Mouse (Mus musculus) heart, adult 9 months (tissue): ENCODE data around the gene Ltbp2.
A peak's percentile ranks its signal among the peaks of the same experiment; 100 is the strongest.

Experiments
- DNase-seq, 2 experiments: peaks; one replicate each; pipeline ENCODE4 v3.0.0; 2022; ENCODE audit warnings: low spot score in 2 of 2

Gene Ltbp2

DNA sequence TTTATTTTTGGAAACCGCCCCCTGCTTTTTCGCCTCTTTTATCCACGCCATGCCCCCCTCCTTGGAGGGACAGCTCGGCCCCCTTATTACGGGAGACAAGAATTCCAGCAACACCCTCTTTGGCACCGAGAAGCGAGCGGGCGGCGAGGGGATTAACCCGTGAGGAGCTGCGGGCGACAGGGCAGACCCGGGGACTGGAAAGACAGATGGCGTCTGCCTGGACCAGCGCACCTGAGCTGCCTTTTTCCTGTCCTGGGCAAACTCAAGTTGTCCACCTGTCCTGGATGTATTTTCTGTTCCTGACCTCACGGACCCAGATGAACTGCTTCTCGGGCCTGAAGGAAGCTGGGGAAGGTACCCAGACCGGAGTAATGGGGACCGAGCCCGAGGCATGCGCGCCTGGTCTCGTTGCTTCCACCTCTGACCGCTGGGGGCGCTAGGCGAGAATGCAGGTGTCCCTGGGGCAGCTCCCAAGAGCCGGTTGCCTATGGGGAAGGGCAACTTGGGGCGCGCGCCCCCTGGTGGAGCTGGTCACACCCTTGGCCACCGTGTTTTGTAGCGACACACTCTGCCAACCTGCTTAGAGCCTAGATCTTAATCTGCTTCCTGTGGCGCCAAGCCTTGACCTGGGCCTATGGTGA, at the start of gene Ltbp2:
Gene Ltbp2 (minus strand): TSS at position 52 of the 641 bp plus-strand sequence.
- DNase-seq, result peak; percentile 34 to 53

DNA sequence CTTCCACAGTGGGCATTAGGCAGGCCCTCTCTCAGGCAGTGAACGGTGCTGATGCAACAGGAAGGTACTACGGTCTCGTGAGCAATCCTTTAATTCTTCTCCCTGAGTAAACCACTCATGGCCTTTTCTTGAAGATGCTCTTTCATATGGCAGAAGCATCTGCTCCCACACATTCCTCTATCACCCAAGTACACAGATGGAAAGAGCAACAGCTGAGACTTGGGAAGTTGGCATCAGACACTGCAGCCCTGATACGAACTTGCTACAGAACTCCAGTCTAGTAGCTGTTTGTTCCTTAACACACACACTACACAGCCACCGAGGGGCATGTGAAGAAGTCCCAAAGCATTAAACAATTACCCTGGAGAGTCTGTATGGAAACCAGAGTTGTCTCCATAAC, 48.0 kb upstream of the Ltbp2 start:
- DNase-seq, result no peak

DNA sequence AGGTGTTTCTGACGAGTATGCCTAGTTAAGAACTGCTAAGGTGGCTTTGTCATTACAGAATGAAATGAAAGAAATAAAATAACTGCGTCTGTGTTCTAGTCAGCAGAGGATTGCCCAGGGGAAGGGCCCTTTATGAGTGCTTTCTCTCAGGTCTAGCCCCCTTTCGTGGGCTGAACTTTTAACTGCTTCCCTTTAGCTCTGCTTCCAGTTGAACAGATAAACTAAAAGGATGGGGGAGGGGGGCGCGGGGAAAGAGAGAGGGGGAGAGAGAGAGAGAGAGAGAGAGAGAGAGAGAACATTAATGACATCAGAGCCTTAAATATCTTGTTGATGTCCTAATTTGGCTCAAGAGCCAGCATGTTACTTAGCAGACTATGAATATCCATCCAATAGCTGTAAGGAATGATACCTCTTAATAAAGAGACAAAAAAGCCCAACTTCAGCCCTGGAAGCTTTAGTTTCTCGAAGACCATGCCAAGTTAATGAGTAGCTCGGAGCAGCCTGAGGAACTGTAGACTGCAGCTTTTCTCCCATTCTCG, 45.6 kb upstream of the Ltbp2 start:
- DNase-seq, result no peak

DNA sequence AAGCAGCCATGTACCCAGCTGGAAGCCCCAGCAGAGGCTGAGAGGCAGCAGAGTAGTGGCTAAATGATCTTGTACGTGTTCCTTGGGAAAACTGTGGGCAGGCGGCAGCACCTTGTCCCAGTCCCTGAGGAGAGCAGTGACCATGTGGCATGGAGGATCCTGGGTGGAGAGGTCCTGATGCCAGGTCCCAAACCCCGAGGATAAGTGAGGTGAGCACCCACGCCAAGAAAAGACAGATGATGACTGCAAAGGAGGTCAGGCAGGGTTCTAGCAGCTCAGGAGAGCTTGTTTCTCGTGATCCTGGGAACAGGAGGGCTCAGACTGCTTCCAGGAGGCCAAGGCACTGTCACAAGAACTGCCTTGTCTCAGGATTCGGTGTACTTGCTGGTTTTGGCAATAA, 42.5 kb upstream of the Ltbp2 start:
- DNase-seq, result no peak

DNA sequence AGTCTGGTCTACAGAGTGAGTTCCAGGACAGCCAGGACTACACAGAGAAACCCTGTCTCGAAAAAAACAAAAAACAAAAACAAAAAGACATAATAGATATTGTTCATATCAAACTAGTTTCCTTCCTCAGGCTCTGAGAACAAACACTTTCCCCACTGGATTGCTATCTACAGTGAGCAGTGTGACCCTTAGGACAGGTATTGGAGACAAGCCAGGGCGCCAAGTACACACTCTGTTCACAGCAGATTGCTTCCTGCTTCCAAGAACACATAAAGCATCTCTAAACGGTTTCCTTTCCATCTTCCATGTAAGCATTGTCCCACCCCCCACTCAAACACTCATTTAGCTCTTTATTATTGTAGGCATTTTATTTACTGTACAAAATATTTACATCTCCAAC, 41.5 kb upstream of the Ltbp2 start:
- no peak for DNase-seq

DNA sequence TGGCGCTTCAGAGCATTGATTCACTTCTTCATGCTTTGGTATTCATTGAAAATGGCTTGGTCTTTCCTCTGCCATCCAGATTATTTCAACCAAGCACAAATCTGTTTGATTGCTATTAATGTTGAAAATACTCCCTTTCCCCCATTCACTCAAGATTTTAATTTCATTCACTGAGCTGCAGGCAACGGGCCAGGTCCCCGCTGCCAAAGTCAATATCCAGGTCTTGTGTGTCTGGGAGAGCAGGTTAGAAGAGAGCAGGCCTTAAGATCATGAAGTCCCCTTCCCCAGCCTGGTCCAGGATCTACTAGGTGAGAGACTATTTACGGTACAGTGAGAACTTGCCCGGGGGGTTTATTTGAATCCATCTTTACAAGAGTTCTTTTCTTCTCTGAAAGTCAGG, 38.6 kb upstream of the Ltbp2 start:
- no peak for DNase-seq

DNA sequence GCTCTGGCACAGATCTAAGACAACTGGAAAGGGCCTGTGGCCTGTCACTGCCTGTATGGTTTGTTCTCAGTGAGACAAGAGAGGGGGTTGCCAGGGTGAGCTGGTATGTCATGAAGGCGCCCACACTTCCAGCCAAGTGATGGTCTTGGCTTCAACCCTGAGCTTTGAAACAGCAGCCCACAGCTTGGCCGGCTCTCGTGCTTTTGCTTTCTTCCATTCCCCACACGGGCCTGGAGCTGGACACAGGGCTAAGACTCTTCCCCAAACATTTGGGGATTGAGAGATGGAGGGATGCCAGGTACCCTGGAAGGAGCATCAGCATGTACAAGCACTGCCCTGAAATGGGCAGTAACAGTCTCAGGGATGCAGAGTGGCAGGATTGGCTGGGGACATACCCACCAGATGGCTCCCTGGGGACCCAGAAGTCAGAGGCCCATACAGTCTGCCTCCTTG, 36.3 kb upstream of the Ltbp2 start:
- no peak for DNase-seq

DNA sequence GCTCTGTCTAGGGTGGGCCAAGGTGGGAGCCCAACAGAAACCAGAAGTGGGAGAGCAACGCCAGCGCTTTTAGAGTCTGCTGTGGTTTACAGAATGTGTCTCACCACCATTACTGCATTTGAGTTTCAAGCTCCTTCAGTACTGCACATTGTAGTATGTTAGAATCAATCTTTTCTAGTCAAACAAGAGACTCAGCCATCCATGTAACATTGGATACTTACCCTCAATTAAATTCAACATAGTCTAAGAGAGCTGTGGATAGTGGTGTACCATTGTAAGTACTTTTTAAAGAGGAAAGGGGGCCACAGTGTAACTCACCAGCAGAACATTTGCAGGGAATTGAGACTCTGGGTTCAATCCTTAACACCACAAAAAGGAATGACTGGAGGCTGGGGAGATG, 35.3 kb upstream of the Ltbp2 start:
- no peak for DNase-seq

DNA sequence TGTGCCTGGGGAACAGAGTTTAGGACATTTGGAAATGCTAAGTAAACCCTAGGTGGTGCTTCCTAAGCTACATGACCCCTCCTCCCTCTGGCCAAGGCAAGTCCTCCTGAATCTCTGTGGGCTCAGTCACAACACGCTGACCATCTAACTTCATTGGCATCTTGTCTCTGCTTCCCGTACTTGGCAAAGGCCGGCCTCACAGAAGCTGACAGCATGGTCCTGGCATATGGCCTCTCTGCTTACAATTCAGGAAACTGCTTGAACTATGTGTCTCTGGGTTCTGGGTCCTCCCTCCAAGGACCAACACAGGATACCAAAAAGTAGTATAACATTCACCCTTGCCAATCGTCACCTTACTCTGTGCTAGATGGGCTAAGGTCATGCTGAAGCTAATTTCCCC, 33.7 kb upstream of the Ltbp2 start:
- DNase-seq, result no peak

DNA sequence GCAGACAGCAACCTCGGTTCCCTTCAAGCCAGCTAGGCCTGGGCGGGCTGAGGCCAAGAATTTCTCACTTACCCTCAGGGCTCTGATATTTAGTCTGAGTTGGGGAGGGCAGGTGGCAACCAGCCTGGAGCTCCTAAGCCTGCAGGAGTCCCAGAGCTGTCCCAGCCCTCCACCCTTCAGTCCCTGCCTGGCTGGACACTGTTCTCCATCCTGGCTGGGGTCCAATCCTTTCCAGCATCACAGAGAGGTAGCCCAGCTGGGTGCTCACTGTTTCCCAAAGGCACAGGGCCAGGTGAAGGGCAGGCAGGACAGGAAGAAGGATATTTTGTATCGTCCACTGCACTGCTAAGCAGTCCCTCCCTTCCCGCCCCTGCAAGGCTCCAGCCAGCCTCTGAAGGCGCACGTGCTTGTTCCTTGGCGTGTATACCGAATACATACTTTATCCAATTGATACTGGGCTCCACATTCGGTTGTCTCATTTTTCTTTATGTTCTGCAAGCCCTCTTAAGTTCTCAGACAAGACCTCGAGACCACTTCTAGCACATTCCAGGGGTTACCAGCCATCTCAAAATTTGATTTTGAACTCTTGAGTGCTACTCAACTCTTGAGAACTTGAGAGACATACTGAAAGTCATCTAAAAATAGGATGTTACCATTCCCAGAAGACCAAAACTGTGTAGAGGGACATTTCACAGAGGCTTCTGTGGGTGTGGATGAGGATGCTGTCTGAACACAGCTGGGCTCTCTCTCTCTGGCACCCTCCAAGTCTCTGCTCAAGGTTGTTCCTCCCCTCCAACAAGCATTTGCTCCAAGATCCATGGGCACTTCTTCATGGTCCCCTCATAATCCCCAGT, 31.5 kb upstream of the Ltbp2 start:
- DNase-seq, result peak; percentile 58 to 68

DNA sequence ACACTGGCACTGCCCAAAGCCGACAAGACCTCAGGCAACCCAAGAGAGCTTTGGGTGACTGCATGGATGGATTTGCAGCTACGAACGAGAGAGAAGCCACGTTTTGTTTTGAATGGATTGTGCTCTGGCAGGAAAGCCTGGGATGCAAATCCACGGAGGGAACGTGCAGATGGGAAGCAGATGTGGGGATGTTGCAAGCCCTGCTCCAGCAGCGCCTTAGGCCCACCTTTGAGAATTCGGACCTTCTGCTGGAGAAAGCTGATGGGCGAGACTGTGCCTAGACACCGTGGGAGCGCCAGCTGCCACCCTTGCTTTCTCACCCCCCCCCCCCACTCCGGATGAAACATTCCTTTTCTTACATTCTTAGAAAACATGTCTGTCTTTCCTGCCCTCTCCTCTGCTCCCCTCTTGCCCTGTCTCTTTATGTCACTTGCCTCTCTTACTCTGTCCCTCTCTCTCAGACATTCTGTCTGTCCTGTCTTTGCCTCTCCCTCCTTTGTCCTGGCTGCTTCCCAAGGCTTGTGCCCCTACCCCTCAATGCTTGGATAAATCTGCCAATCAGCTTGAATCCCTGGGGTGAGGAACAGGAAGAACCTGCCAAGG, 30.8 kb upstream of the Ltbp2 start:
- peak; percentile 48 to 54 for DNase-seq

DNA sequence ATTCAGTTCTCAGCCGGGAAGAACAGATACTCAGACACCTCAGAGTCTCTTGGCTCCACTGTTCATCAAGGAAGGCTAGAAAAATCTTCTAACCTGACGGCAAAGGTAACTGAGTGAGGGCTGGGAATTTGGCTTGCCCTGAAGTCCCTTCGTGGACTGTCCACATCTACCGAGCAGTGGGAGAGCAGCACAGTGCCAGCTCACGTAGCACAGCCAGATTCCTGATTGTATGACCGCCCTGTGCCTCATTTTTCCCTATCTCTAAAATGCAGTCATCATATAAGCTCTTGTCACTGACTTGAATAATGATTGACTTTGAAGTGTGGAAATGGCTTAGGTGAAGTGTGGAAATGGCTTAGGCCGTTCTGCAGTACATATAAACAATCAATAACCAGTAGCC, 28.1 kb upstream of the Ltbp2 start:
- no peak for DNase-seq

DNA sequence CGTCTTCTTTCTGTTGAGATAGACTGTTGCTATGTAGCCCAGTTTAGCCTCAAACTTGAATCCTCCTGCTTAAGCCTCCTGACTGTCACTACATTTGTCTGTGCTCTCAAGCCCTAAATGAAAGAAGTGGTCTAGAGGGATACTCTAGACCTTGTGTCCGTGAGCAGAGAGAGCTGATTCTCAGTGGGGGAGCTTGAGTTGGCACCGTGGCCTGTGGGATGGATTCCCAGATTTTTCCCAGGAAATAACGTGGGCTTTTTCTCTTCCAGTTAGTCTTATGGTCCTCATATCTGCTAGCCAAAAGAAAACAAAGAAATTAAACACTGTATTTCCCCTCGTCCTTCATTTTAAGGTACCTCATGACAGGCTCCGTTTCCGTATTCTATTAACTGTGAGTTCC, 24.0 kb upstream of the Ltbp2 start:
- no peak for DNase-seq

DNA sequence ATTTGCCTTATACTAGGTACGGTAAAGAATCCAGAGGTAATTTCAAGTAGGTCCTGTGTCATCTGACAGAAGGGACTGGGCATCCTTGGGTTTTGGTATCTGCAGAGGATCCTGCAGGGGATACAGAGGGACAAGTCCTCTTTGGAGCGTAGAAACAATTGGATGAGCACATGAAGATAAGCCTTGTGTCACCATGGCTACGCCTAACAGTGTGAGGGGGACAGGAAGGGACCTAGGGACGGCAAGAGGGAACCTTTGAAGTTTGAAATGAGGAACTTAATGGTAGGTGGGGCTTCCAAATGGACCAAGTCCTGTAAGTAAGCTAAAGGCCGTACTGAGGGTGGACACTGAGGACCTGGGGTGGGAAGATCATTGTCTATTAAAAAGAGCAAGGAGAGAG, 21.0 kb upstream of the Ltbp2 start:
- DNase-seq, result no peak

DNA sequence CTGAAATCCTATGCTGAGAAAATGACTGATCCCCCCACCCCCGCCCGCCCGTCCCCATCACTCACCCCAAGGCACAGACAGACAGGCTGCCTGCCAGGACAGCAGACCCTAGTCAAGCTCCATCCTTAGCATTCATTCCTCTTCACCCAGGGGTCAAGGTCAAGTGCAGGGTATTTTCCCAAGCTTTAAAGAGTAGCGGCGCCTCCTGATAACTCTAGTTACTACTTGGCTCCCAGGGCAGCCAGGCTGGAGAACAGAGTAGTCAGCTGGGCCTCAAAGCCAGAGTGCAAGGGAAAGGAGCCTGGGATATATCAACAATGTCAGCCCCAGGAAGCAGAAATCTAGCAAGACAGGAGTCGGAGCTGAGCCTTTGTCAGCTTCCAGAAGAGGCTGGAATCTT, 19.9 kb upstream of the Ltbp2 start:
- DNase-seq, result no peak

DNA sequence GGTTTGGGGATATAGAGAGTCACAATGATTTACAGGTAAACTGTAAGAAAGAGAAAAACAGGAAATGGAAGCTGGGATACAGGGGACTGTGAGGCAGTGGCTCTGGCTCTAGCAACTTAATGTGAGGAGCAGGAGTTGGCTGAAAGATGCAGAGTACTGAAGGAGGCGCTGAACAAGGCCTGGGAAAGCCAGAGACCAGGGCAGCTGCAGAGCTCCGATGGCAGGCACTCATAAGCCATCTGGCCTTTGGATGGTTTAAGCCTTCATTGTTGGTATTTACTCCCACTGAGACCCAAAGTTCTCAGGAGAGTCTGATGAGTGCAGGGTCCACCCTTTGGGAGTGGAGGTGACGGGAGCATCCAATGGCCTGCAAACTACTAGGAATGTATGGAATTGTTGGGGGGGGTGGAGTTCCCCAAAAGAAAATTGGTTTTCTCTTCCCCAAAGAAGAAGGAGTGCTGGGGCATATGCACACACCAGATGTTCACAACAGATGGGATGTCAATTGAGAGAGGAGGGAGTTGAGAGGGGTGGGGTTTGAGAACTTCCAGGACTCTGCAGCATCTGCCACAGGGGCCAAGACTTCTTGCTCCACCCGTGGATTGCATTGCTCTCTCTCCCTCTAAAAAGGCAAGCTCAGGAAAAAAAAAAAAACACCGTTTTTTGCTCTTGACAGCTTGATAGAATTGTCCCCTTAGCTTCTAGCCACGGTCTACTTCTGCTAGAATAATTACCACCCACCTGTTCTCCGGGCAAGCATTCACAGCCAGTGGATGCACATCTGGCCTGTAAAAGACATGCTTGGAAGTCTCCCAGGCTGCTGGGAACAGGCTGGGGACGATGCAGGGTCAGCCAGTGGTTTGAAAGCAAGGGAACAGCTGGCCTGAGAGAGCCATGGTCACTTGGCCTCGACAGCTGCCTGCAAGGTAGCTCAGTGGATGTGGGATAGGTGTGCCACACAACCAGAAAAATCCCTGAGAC, 17.6 kb upstream of the Ltbp2 start:
- DNase-seq, result peak in 1 of 2 experiments; percentile 58

DNA sequence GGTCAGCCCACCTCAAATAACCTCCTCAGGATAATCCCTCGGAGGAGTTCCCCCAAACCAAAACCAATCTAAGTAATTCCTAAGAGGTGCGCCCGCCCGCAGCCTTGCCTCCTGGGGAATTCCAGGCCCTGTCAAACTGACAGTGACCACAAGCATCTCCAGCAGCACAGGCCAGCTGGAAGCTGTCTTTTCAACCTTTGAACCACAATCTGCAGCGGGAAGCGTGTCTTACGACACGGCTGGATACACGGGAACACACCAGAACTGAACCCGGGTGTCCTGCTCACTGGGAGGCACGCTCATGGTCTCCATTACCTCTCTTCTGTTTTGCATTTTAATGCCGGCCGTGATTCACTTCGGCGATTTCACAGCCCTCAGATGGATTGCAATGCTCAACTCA, 14.0 kb upstream of the Ltbp2 start:
- no peak for DNase-seq

DNA sequence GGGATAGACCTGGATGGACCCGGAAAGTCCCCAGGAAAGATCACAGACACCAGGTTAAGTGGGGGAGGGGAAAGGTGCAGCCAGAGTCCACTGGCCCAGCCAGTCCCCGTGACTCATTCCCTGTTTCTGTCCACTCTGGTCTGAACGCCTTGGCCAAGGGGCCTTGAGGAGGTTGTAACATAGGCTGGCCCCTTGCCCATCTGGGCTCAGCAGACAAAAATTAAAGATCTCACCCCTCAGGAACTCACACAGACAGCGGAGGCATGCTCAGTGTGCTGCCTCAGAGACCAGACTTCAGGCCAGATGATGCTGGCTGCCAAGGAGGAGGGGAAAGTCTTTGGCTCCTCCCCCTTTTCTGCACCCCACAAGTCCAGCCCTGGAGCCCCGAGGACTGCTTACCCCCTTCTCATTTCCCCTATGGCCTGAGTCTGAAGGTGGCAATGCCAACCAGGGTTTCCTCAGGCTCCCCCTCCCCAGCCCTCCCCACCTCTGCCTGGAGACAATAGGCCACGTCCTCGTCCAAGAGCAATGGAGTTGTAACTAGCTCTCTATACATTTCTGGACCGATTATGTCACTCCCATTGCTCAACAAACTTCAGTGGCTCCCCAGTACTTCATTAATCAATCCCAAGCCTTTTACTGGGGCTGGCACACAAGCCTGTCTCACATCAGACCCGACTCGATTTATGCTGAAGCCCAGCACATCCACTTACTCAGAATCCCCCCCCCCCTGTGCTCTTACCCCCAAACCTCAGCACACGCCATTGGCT, 9.0 kb upstream of the Ltbp2 start:
- peak; percentile 62 to 66 for DNase-seq

DNA sequence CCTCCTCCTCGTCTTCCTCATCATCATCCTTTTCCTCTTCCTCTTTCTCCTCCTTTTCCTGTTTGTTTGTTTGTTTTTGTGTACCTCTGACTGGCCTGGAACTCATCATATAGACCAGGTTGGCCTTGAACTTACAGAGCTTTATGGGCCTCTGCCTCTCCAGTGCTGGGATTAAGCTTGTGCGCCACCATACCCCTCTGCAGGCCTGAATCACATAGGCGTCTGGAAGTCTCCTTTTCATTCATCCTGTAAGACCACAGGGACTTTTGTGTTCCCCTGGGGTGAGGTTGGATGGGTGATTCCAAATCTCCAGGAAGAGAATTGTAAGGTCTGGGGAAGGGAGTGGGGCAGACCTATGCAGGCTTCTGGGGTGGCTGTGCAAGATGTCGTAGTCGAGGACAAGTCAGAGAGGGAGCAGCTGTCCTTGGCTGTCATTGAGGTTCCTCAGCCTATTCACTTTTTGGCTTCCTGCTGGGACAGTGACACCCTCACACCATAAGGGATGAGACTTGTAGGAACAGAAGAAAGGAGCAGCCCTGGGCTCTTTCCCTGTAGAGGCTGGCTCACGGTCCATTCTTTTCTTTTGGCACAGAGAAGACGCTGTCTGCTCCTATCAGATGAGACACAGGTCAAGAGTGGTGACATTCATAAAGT, 8.2 kb upstream of the Ltbp2 start:
- no peak for DNase-seq

DNA sequence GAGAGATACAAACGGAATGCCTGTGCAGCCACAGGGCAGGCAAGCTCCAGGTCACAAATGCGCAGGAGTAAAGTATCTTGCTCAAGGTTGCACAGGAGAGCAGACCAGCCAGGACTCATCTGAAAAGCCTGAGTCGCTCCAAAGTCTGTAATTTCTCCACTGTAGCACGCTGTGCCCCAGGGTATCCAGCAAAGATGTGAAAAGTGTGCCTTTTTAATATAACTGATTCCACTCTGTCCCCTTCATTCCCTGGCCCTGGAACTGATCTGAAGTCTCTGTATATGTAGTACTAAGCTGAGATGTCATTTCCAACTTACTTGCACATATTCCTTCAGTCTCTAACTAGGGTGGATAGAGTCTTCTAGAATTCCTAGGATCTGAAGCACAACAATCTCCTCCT, 6.5 kb upstream of the Ltbp2 start:
- no peak for DNase-seq
